Mouse (Mus musculus) ES-E14 (cell line): ENCODE results near the gene Slc7a11. TPM values are rescaled to one million over a fixed set of nuclear protein-coding genes. Genes with fewer than 3 reads are reported as not detected.
A peak's percentile ranks its signal among the peaks of the same experiment; 100 is the strongest.

Source experiments
- DNase-seq: peaks from one replicate; pipeline ENCODE4 v3.0.0-alpha.2; 2013; ENCODE audit warnings: low read depth, low spot score
- H3K27ac ChIP-seq: 2 replicates; pipeline ENCODE4 v1.5.1; 2012; ENCODE audit warnings: low read depth, mild to moderate bottlenecking, low read length, moderate library complexity, mixed read lengths; ENCODE audit not compliant: poor library complexity, insufficient read depth, severe bottlenecking
- H3K36me3 ChIP-seq: 2 replicates; pipeline ENCODE4 v1.6.1; 2012; ENCODE audit warnings: mild to moderate bottlenecking, low read length, moderate library complexity, mixed read lengths; ENCODE audit not compliant: control insufficient read depth, poor library complexity, insufficient read depth, severe bottlenecking
- H3K4me1 ChIP-seq, 2 experiments: fragments of 150-350 bp in 1 of 2; sonication (generic) in 1 of 2; 2 replicates each; pipeline ENCODE4 v1.6.1; 2012; ENCODE audit warnings: low read length in 2 of 2, mild to moderate bottlenecking in 1 of 2, mixed read lengths in 1 of 2; ENCODE audit not compliant: control insufficient read depth in 2 of 2, insufficient read depth in 2 of 2, poor library complexity in 1 of 2
- H3K4me3 ChIP-seq, 2 experiments: fragments of 150-350 bp in 1 of 2; sonication (generic) in 1 of 2; 2 replicates each; pipeline ENCODE4 v1.5.1; 2012; ENCODE audit warnings: low read length in 2 of 2, low read depth in 1 of 2, mild to moderate bottlenecking in 1 of 2, mixed read lengths in 1 of 2; ENCODE audit not compliant: insufficient read depth in 1 of 2, poor library complexity in 1 of 2, severe bottlenecking in 1 of 2
- H3K9ac ChIP-seq: 2 replicates; pipeline ENCODE4 v1.6.1; 2012; ENCODE audit warnings: low read depth, mild to moderate bottlenecking, low read length, mixed read lengths; ENCODE audit not compliant: poor library complexity, insufficient read depth, severe bottlenecking
- H3K9me3 ChIP-seq: fragments of 150-350 bp; sonication (generic); 2 replicates; pipeline ENCODE4 v1.6.1; 2012; ENCODE audit warnings: low read depth, mild to moderate bottlenecking, low read length; ENCODE audit not compliant: control insufficient read depth, insufficient read depth
- CHD2 ChIP-seq: IDR thresholded peaks from 2 replicates; pipeline ENCODE4 v1.6.1; 2014; ENCODE audit warnings: mild to moderate bottlenecking, low read depth, low read length, inconsistent platforms
- HCFC1 ChIP-seq: IDR thresholded peaks from 2 replicates; pipeline ENCODE4 v1.6.1; 2012; ENCODE audit warnings: low read length, inconsistent platforms, borderline replicate concordance; ENCODE audit not compliant: insufficient read depth
- MAFK ChIP-seq: IDR thresholded peaks from 2 replicates; pipeline ENCODE4 v1.6.1; 2014; ENCODE audit warnings: mild to moderate bottlenecking, low read depth, low read length, inconsistent platforms; ENCODE audit not compliant: insufficient read depth
- ZC3H11A ChIP-seq: IDR thresholded peaks from 2 replicates; pipeline ENCODE4 v1.6.1; 2012; ENCODE audit warnings: low read depth, mild to moderate bottlenecking, inconsistent platforms, low read length, borderline replicate concordance
- ZNF384 ChIP-seq: IDR thresholded peaks from 2 replicates; pipeline ENCODE4 v1.6.1; 2012; ENCODE audit warnings: low read depth, low read length, inconsistent platforms
- in situ Hi-C, 2 experiments: fragments of 600-800 bp; cut with MboI; formaldehyde crosslinking; loops; one replicate each; pipeline ENCODE4 v1.15.1; 2025; ENCODE audit warnings: low sequenced_read_pairs in 2 of 2, inconsistent platforms in 1 of 2; ENCODE audit not compliant: unreplicated experiment in 2 of 2
- total RNA-seq: library from RNA; depleted of rRNA; stranded (reverse); fragments of 300-350 nt; gene quantifications from 2 replicates; pipeline ENCODE4 v1.2.3, GENCODE M21; 2012

Slc7a11 gene
- total RNA-seq, 1 experiment: 2.1 TPM

- Histone ChIP-seq H3K9ac (no peak overlapping the region), H3K4me1 (no peaks in the 10 kb centered on the region), H3K9me3 (no peaks in the 10 kb centered on the region), H3K36me3 (no peaks in the 10 kb centered on the region), H3K4me3 (no peak overlapping the region), H3K27ac (no peak overlapping the region)
- TF ChIP-seq HCFC1: no peak
- in situ Hi-C loops: no loop called here
- no peak for DNase-seq
Observed at GRCm38 (mm10) chr3:50001635-50002034, 441.8 kb downstream of the Slc7a11 start.

DNA sequence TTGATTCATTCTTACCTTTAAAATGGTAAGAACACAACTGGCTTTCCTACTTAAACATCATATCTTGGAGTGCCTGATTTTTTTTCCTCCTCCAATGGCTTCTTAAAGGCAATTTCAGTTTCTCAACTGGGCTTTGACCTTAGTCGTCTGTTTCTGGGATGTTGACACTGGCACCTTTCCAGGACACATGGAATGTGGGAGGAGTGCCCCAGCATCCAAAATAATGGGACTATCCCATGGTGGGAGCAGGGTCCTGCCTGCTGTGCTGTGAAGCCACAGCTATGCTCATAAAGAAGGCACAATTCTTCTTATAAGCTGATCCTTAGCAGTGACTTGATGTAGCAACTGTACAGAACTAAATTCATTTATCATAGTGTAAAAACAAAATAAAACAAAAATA is 450.5 kb downstream of the Slc7a11 start:
- no peak for DNase-seq
- in situ Hi-C loops: no loop called here
- no peak for TF ChIP-seq CHD2
- H3K4me1 ChIP-seq: no peaks in the 10 kb centered on the region
- no peak overlapping the region for H3K4me3 ChIP-seq
- no peaks in the 10 kb centered on the region for H3K36me3 ChIP-seq
- no peaks in the 10 kb centered on the region for H3K9me3 ChIP-seq
- no peak overlapping the region for H3K27ac ChIP-seq
- no peak overlapping the region for H3K9ac ChIP-seq

DNA sequence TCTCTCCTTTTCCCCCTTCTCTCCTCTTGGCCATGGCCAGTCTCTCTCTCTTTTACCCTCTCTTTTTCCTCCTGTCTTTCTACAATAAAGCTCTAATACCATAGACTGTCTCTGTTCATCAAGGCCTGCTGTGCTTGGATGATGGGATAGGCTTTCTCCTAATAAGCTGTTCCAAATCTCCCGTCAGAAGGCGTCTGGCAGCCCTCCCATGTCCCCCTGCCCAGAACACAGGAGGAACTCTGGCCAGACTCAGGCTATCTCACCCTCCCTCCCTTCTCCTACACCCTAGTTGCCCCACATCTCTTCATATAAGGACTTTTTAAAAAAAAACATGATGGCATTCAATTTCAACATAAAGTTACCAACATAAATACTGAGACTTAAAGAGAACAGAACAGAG is 456.2 kb downstream of the Slc7a11 start:
- Histone ChIP-seq H3K36me3 (no peaks in the 10 kb centered on the region), H3K4me3 (no peak overlapping the region), H3K9ac (no peak overlapping the region), H3K27ac (no peak overlapping the region), H3K9me3 (no peaks in the 10 kb centered on the region), H3K4me1 (no peaks in the 10 kb centered on the region)
- no peak for DNase-seq
- in situ Hi-C loops: no loop called here
- no peak for TF ChIP-seq MAFK
- TF ChIP-seq HCFC1: no peak
- TF ChIP-seq ZC3H11A: no peak
- TF ChIP-seq CHD2: no peak
- TF ChIP-seq ZNF384: no peak

GRCm38 (mm10) chr3:49984795-49985194 is 458.6 kb downstream of the Slc7a11 start:
- no peak for DNase-seq
- Histone ChIP-seq H3K4me1 (no peaks in the 10 kb centered on the region), H3K27ac (no peak overlapping the region), H3K9me3 (no peaks in the 10 kb centered on the region), H3K9ac (no peak overlapping the region), H3K36me3 (no peaks in the 10 kb centered on the region), H3K4me3 (no peak overlapping the region)
- in situ Hi-C loops: no loop called here
- TF ChIP-seq ZNF384: no peak
- no peak for TF ChIP-seq ZC3H11A
- no peak for TF ChIP-seq MAFK
- TF ChIP-seq CHD2: no peak
- no peak for TF ChIP-seq HCFC1

DNA sequence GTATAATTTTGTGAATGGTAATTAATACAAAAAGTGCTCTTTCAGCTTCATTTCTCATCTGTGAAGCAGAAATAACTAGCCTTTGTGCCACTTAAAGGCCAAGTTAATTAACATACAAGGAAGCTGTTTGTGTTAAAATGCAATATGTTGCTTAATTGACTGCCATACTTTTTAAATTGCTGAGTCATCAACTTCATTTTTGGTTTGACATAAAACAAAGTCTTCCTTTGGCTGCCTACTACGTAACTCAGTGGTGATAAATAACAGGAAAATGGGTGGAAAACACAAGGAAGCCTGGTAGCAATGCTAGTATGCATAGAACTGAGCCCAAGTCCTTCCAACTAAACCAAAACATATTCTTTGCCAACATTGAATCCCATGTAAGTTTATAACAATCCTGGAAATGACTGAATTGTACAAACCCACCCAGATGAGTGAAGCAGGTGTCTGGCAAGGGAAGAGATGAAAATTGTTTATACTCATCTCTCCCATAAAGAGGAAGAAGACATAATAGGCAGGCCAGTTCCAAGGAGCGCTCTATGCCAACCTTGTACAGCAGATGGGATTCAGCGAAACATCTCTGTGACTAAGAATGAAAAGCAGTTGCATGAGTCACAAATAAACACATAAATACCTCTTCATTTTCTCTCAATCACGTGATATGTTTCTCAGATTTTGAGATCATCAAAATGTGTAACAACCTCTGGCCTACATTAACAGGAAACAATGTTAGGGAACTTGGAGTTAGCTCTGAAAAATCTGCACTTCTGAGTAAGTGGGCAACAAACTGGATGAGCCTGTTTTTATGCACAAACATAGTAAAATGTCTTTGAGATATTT is 459.8 kb downstream of the Slc7a11 start:
- Histone ChIP-seq H3K4me3 (no peak overlapping the region), H3K9me3 (no peaks in the 10 kb centered on the region), H3K4me1 (no peaks in the 10 kb centered on the region), H3K9ac (no peak overlapping the region), H3K36me3 (no peaks in the 10 kb centered on the region), H3K27ac (no peak overlapping the region)
- no peak for TF ChIP-seq CHD2
- TF ChIP-seq MAFK: peak; percentile 94
- no peak for DNase-seq
- in situ Hi-C loops: no loop called here
